Mouse (Mus musculus) urinary bladder, postnatal 4 days (tissue): ENCODE measurements around the gene Zfp809.
"Not testable (repeated sequence)": the region's sequence is repeated elsewhere in the genome, so short reads cannot be mapped to it uniquely, and the experiment has no call there.

Experiments used
- DNase-seq, 2 experiments: peaks; one replicate each; pipeline ENCODE4 v3.0.0; 2021 to 2022; ENCODE audit warnings: low spot score in 2 of 2

Gene Zfp809

DNA sequence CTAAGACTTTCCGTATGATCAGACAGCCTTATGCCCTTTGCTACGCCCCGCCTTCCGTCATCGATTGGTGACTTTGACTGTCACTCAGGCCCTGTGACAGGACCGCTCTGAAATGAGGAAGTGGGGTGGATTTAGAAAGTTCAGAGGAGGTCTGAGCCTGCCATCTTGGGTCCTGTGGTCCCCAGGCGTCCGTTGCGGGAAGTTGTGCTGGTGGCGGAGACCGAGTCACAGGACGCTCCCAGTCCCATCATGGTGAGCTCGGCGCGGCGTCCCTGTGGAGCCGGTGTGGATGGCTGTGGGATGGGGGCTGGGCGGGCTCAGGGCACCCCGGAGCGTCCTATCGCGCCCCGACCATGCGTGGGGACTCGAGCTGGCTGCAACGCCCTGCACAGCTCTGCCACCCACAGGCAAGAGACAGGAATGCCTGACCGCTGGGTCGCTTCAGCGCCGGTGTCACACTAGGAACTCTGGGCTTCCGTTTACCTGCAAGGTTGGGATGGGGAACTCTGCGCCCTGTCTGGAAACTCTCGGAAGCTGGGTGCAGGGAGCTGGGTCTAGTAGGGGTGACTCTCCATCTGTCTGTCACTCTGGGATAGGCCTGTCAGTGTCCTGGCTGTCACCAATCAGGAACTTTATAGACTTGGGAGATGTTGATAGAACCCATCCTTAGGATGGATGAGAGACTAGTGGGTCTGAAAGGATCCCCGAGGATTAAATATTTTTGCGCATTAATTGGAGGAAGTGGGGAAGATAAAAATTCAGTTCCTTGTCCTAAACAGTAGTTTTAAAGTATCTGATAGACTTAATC is at the start of gene Zfp809:
TSS of gene Zfp809 (plus strand) at position 134 of the 808 bp plus-strand sequence.
- peak; percentile 97 to 100 for DNase-seq

DNA sequence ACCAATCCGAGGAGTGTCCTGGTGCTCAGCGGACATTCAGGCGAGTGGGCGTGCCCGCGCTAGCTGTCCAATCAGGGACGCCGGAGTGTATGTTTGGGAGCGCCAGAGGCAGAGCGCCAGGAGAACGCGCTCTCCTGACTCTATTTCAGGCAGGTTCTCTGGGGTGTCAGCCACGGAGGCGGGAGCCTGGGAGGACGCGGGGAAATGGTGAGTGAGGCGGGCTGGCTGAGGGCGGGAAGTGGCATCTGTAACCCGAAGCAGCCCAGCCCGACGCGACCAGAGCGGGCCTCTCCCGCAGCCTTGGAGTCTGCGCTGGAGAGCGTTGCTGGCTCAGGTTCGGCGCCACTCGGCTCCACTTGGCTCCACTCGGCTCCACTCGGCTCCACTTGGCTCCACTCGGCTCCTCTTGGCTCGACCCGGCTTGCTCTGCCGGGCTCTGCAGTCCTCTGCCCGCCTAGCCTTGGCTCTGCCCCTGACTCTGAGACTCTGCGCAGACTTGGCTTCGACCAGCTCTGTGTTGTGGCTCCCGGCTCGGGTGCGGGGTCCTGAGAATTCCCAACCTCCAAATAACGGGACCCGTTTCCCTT is 37.4 kb upstream of the Zfp809 start, which contains the start of gene Zfp872:
TSS of gene Zfp872 (plus strand) at position 66 of the 587 bp plus-strand sequence.
- DNase-seq = peak; percentile 37 to 65

DNA sequence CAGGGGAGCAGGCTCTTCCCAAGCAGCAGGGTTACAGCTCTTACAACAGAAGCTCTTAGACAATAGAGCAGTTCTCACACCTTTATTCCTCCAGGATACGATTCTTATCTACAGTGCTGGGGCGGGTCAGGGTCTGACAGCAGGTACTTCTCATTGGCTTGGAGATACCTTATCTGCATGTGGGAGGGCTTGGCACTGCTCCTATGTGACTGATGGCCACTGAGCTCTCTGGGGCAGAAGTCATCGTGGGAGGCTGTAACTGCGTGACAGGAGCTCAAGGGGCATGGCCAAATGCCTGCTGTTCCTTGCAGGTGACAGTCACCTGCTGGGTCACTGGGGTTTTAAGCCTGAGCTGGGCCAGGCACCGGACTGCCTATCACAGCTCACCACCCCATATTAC is 29.1 kb upstream of the Zfp809 start:
- no peak for DNase-seq

DNA sequence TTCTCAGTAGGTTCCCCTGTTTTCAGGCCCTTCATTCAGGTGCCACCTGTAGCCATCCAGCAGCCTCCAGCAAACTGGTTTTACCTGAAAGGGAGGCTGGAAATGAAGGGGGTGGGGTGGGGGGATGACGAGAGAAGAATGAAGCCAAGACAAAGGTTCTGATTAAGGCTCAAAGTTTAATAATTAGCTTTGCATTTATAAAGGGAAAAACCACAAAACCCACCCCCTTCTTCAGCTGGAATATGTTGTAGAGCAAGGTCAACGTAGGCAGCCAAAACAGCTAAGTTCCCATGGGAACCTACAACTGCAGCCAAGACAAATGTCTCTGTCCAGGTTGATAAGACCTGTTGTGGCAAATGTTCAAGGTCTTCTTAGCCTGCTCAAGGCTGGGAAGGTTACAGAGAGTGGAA is 11.7 kb upstream of the Zfp809 start:
- peak in 1 of 2 experiments; percentile 31 for DNase-seq

DNA sequence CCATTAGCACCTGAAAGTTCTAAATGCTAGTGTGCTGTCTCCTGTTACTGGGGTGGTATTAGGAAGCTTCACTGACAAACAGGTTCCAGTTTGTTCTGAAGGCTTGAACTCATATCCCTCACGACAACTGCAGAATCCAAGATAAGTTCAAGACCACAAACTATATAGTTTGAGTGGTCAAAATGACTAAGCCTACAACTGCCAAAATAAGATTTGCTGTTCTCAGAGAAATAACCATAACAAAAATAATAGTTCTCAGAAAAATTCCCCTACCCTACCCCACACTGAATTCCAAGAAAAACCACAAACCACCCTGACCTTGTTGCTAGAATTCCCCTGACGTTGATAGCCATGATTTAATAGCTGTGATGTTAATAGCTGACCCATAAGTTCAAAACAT is 11.0 kb upstream of the Zfp809 start:
- DNase-seq = no peak

DNA sequence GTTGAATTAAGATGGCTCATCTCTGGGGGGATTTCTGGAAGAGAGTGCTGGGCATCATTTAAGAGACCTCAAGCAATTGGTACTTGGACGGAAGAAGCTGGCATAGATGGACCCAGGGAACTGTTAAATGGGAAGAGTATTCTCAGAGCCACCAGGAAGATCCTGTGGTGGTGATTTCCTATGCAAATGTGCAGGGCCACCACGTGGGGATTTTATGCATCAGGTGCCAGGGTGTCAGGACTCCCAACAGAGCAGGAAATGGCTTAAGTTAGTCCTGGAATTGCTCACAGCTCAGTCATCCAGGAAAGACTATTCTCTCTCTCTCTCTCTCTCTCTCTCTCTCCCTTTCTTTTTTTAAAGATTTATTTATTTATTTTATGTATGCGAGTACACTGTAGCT is 8.8 kb upstream of the Zfp809 start:
- DNase-seq = no peak

DNA sequence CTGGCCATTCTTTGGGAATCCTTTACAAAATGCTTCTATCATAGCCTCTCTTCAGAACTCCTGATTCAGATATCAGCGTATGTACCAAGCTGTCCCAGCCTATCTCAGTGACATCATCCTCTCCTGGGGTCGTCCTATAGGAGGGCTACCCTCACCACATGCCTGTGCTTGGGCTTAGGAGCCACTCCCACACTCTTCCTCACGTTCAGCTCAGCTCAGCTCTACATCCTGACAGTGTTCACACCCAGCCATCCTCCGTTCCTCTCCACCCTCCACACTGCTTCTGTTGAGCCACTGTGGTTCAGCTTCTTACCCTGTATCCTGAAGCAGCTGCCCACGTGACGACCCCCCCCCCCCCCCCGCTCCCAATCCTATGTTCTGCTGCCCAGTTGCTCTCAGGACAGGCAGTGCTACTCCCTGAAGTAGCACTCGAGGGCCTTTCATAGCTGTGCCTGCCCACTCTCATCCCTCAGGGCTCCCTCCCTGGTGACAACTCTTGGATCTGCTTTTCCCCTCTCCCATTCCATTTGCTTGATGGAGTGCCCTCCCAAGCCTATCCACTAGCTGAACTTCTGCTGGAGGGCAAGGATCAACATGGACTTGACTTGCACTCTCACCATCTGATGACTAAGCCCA is 7.5 kb upstream of the Zfp809 start:
- no peak for DNase-seq

DNA sequence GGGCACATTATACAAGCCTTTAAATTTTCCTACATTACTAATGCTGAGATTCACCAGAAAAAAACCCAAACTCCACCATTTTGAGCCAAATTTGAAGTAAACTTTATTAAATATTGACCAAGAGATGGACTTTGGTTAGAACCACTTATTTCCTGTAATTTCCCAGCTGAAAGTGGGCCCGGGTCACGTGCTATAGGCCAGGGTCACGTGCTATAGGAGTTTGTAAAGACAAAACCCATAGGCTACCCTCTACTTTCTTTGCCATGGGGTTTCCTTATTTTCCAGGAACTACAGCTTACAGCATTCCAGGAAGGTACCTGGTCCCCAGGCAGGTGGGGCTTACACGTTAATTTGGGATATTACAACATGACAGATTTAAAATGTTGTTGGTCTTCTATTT is 1.4 kb upstream of the Zfp809 start:
- DNase-seq = no peak

DNA sequence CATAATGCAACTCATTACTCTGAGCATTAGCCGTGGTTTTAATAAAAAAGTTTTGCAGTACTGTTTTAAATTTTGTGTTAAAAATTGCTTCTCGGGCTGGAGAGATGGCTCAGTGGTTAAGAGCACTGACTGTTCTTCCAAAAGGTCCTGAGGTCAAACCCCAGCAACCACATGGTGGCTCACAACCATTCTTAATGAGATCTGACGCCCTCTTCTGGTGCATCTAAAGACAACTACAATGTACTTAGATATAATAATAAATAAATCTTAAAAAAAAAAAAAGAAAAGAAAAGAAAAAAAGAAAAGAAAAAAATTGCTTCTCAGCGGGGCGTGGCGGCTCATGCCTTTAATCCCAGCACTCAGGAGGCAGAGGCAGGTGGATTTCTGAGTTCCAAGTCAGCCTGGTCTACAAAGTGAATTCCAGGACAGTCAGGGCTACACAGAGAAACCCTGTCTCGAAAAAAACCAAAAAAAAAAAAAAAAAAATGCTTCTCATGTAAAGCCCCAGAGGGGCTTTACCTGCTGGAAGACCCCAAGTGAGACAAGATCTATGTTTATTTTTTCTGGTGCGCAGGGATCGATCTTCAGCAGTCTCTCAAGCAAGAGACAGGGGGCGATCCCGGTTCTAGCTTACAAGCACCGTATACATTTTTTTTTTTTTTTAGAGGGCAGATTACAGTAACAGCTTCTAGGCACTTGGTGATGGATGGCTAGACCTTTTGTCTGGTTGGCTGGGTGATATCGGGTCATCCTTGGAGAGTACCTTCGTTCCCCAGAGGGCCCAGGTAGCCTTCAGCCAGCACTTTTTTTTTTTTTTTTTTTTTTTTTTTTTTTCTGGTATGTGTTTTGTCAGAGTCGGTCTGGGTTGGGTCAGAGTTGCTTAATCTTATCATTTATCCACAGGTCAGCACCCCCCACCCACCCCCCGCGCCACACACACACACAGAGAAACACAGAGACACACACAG is 694 bp upstream of the Zfp809 start:
- no peak for DNase-seq

DNA sequence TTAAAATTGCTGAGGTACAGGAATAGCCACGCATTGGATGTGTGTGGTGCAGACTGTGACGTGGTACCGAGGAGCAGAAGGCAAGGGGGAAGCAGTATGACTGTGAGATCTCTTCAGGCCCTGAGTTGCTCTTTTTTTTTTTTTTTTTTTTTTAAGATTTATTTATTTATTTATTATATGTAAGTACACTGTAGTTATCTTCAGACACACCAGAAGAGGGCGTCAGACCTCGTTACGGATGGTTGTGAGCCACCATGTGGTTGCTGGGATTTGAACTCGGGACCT is 817 bp downstream of the Zfp809 start:
- not testable (repeated sequence) for DNase-seq

DNA sequence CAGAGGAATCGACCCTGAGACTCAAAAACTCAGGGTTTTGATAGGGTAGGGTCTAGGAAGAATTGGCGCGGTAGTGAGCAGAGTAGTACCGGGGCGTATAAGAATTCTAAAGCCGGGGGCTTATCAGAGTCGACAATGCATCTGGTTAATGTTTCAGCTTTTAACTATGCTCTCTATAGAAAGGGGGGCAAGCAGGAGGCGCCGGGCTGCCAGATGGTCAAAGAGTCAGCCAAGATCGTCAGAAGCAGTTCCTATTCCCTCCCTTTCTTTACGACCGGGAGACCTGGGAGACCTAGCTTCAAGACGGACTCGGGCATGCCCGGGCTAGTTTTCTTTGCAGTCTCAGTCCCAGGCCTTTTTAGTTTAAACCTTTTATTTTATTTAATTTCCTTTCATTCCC is 1.3 kb downstream of the Zfp809 start:
- DNase-seq = peak; percentile 65

DNA sequence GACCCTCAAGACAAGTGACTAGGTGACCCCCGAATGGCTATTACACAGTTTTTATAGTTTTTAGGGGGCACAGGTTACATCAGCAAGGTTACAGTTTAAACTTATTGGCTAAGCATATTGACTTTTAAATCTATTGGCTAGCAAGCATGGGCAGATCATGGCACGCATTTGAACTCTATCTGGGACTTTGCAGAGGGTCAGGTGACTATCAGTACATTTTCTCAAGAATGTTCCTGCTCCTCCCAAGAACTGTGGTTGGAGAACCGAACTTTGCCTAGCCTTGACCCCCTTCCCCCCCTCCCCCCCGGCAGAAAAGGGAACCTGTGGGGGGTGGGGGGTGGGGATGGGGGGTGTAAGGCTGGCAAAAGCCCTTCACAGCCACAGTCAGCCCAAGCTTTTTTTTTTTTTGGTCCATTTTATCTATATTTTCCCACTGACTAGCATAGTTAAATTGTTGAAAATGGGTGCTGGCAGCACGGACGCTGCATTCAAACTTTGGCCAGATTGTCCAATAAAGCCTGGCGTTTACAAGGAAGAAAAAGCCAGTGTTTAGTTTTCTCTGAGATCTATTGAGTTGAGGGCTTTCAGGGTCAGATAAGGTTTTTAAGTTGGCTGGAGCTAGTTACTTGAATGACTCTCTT is 4.0 kb downstream of the Zfp809 start:
- DNase-seq = no peak

DNA sequence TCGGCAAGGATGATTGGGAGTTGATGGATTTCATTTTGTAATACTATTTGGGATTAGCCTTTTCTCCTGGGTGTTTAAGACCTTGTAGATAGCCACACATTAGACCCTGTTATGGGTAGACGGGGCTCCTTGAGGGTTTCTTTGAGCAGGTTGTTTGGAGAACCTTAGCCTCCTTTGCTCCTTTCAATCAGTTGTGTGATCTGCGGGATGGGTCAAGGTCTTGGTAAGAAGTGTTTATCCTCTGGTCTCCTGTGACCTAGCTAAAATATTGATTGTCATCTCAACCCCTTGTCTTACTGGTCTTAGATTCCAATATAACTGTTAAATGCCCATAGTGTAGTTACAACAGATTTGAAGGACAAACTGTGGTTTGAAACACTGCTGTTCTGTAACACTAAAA is 4.5 kb downstream of the Zfp809 start:
- no peak for DNase-seq

DNA sequence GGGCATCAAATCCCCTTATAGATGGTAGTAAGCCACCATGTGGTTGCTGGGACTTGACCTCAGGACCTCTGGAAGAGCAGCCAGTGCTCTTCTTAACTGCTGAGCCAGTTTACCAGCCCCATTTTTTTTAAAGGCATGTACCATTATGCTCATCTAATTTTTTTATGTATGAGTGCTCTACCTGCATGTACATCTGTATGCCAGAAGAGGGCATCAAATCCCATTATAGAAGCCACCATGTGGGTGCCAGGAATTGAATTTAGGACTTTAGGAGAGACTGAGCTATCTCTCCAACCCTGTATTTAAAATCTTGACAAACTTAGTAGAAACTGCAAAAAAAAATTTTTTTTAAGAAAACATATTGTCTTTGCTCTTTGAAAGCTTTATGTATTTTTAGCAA is 5.0 kb downstream of the Zfp809 start:
- no peak for DNase-seq

DNA sequence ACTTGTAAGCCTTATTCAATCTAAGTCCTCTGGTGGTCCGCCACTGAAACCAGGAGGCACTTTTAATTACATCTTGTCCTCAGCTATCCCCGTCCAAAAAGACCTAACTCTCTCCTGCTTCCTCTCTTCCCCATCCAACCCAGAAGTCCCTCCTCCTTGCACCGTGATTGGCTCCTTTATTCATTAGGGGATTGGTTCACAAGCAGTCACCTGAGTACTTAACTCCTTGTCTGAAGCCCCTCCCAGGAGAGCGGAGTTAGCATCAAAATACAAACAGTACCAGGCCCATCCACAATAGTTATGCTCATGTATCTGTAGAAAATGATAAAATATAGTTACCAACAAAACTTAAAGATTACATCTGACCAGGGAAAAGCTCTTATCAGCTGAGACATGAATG is 14.5 kb downstream of the Zfp809 start:
- DNase-seq = no peak

DNA sequence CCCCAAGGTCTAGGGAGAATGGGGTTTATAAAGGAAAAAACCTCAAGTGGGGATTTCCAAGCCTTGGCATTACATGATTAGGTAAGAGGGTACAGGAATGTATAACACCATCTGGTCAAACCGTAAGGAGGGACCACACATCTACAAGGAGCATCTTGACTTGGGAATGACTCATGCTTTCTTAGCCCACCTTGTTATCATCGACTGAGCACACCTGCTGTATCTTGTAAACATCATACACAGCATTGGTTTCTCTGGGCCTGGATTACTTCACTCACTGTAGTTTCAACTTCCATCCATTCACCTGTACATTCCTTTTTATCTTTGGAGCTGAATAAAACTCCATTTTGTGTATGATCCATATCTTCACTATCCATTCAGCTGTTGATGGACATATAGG is 18.7 kb downstream of the Zfp809 start:
- DNase-seq = no peak

DNA sequence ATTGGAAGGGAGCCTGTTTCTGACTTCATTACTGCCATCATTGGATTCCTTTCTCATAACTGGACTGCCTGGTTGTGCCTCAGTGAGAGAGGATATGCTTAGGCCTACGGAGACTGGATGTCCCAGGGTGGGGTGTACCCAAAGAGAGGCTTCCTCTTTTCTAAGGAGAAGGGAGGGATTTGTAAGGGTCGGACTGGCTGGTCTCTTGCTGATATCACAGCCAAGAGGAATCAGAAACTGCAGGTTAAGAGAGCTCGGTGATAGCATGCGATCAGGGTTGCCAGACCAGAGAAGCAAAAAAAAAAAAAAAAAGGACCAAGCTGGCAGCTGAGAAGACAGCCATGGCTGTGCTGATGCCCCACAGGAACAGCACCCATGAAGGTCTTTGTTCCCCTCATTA is 31.1 kb downstream of the Zfp809 start:
- DNase-seq = no peak

DNA sequence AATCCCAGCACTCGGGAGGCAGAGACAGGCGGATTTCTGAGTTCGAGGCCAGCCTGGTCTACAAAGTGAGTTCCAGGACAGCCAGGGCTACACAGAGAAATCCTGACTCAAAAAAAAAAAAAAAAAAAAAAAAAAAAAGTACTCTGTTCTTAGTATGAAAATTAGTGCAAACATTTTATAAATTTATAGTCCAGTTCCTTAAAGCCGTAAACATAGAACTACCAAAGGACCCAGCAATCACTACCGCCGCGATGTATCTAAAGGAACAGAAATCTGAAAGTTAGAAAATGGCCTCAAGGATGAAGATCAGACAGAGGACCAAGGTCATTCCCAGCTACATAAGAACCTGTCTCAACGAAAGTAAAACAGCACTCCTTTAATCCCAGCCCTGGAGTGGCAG is 33.3 kb downstream of the Zfp809 start:
- DNase-seq = no peak

DNA sequence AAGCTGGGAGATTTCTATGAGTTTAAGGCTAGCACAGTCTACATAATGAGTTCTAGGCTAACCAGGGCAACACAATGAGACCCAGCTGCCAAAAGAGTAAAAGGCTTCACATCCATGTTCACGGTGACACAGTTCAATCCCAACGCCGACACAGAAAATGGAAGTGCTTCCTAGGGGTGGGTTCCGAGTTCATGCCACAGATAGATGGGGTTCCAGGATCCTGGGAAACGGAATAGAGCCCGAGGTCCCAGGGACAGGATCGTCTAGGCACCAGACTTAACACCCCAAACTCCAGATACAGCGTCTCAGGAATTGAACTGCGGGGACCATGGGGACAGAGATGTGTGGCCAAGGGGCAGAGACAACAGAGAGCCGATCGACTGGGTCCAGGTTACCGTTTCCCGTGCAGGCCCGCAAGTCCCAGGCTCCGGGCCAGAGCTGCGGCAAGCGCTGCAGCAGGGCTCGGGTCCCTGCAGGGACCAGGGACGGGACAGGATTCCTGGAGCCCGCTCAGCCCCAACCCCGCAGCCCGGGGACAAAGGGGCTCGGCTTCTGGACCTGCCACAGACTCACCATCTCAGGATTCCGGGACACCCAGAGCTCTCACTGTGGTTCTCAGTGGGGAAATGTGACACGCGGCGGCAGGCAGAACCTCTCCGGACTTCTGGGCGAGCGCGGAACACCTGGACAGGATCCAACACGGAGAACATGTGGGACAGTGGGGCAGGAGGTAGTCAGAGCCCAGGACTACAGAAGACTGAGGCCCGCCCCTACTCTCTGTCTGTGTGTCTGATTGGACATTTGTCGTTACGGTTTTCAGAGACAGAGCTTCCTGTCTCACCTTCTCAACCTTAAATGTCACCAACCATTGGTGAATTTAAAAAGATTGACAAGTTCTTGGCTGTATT is 33.9 kb downstream of the Zfp809 start, which contains the start of gene Zfp599:
TSS of gene Zfp599 (minus strand) at position 712 of the 908 bp plus-strand sequence.
- peak; percentile 43 to 65 for DNase-seq

DNA sequence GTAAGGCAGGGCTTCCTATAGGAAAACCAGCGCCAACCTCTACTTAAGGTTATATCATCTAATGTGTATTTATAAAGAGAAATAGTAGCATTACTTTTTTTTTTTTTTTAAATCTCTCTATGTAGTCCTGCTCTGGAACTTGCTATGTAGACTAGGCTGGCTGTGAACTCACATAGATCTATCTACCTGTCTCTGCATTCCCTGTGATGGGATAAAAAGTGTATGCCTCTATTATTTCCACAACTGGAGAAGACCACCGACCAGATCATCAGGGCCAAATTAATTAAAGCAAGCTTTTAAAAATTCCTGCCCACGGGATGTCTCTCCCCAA is 34.5 kb downstream of the Zfp809 start:
- no peak for DNase-seq

DNA sequence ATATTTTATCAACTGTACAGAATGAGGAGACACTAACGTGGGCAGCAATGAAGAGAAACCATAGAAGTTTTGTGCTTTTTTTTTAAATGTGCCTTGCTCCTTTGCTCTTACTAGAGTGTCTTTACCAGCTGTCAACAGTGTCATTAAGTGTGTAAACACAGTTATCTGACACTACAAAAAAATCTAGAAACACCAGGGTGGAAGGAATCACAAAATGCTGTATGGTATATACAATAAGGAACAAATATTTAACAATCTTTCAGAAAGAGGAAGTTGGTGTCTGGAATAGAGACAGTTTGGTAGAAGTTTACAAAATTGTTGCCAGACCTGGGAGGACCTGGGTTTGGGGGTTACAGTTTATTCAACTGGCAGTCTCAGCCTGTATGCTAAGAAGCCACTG is 36.1 kb downstream of the Zfp809 start:
- DNase-seq = no peak
